Mouse (Mus musculus) forebrain, embryonic 12.5 days (tissue): Measurements from ENCODE around the gene Lrrc4. TPM values are rescaled to one million over a fixed set of nuclear protein-coding genes. Genes with fewer than 3 reads are reported as not detected.

ENCODE experiments used
- ATAC-seq: fragments of 200-750 bp; cut with Nextera tagmentation; 2 replicates; pipeline ENCODE4 v1.8.0; 2017; ENCODE audit warnings: moderate TSS enrichment; ENCODE audit not compliant: low FRiP score
- H3K27ac ChIP-seq: fragments of 300-500 bp; sonication (generic); 2 replicates; pipeline ENCODE4 v1.5.1; 2016; ENCODE audit warnings: mild to moderate bottlenecking
- H3K27me3 ChIP-seq: fragments of 300-500 bp; sonication (generic); 2 replicates; pipeline ENCODE4 v1.6.1; 2016; ENCODE audit warnings: mild to moderate bottlenecking
- H3K36me3 ChIP-seq: fragments of 300-500 bp; sonication (generic); replicated peaks from 2 replicates; pipeline ENCODE4 v1.6.1; 2016; ENCODE audit warnings: mild to moderate bottlenecking
- H3K4me1 ChIP-seq: fragments of 300-500 bp; sonication (generic); 2 replicates; pipeline ENCODE4 v1.6.1; 2016
- H3K4me2 ChIP-seq: fragments of 300-500 bp; sonication (generic); 2 replicates; pipeline ENCODE4 v1.6.1; 2016; ENCODE audit warnings: mild to moderate bottlenecking, moderate library complexity
- H3K4me3 ChIP-seq: fragments of 300-500 bp; sonication (generic); replicated peaks from 2 replicates; pipeline ENCODE4 v1.5.1; 2016; ENCODE audit warnings: mild to moderate bottlenecking
- H3K9ac ChIP-seq: fragments of 300-500 bp; sonication (generic); 2 replicates; pipeline ENCODE4 v1.6.1; 2016; ENCODE audit warnings: mild to moderate bottlenecking
- H3K9me3 ChIP-seq: fragments of 300-500 bp; sonication (generic); 2 replicates; pipeline ENCODE4 v1.6.1; 2016
- WGBS: fragments of 180-500 bp; shearing (Covaris S2); methylation state at CpG from one replicate; pipeline ENCODE4 v1.1.7; 2016; 5-methylcytosine and 5-hydroxymethylcytosine counted together
- polyA plus RNA-seq: library from polyadenylated mRNA; unstranded; fragments of >200 nt; fragmentation: Nextera tagmentation; extraction: Ambion mirVana; gene quantifications from 2 replicates; pipeline ENCODE4 v1.2.1, GENCODE M21; 2016

Gene Lrrc4
- polyA plus RNA-seq, 1 experiment from 2014 or later, result 3.1 TPM

DNA sequence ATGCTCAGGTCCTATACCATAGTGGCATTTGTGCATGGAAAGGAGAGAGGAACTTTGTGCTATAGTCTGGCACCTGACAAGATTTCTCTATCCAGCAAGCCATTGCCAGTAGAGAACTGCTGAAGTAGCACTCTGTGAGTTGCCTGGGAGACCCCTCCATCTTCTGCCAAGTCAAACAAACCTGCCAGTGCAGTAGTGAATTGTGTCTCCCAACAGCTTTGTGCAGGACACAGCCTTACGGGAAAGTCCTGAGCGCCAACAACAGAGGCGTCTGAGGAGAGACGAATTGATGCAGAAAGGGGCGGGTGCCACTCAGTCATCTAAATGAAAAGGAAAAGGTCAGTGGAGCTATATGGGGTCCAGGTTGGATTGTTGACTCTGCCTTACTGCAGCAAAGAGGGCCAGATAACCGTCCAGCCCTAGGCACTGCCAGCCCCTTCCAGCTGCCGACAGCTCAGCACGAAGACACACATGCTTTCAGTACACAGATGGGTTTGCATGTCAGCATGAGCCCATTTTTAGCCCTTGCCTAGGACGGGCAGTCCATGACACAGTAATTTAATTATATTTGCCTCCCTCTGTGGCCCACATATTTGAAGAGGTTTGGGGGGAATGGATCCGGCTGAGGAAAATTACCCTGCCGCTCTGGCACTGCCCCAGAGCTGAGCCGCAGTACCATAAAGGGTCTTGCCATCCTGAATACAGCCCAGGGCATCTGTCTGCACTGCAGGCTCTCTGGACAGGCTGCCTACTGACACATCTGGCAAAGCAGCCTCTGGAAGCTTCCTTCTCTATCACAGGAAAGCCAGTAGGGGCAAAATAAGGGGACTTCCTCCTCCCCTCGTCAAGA lies 11.8 kb downstream of the Lrrc4 start:
- H3K27ac ChIP-seq, result no peak overlapping the region

DNA sequence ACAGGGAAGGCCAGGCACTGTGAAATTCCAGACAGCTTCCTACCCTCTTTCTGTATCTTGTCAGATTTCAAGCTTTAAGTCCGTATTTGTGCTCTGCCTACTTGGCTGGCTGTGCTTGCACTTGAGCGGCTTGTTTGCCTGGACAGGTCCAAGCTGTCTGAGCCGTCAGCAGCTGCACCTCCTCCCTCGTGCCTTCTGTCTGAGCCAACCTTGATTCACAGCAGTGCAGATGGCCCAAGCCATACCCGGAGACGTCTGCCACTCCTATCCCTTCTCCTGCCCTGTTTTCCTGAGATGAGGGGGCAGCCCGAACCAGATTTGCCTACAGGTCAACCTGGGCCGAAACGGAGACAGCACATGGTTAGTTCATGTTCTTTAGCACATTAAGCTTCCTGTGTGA lies 14.5 kb downstream of the Lrrc4 start:
- H3K4me2 ChIP-seq, result no peak overlapping the region
- no peak overlapping the region for H3K4me3 ChIP-seq
- no peaks in the 10 kb centered on the region for H3K9me3 ChIP-seq
- peaks cover 18% of the 10 kb centered on the region; the same call in 1 of the 2 replicates for H3K36me3 ChIP-seq
- H3K9ac ChIP-seq, result no peak overlapping the region
- WGBS, result 78% methylated on average over 9 of the region's 9 CpGs
- no peaks in the 10 kb centered on the region for H3K27me3 ChIP-seq
- no peak for ATAC-seq
- no peak overlapping the region for H3K27ac ChIP-seq
- H3K4me1 ChIP-seq, result peaks cover 18% of the 10 kb centered on the region

More for the DNA sequence above, 11.8 kb downstream of the Lrrc4 start:
- 81% methylated on average over 13 of the region's 13 CpGs for WGBS
- H3K4me1 ChIP-seq, result 0 out of 2 replicates have a peak, but pooled peaks cover 4% of the 10 kb centered on the region
- H3K4me2 ChIP-seq, result no peak overlapping the region
- no peak overlapping the region for H3K4me3 ChIP-seq
- ATAC-seq, result no peak
- H3K36me3 ChIP-seq, result peaks cover 18% of the 10 kb centered on the region; the same call in 1 of the 2 replicates
- no peaks in the 10 kb centered on the region for H3K27me3 ChIP-seq
- H3K9ac ChIP-seq, result no peak overlapping the region
- no peaks in the 10 kb centered on the region for H3K9me3 ChIP-seq

DNA sequence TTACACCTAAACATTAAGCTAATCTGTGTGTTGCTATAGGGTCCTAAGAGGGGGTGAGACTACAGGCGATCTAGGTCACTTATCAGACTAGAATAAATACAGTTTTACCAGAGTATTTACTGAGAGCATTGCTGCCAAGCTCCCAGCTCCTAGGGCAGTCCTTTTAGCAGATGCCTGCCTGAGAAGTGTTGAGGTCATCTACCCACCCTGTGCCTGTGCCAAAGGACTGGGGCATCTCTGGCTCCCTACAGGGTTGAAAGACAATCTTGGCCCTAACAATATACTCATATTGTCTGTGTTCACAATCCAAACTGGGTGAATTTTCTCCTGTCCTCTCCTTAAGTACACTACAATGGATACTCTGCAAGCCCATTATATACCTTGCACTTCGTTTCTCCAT lies 16.7 kb downstream of the Lrrc4 start:
- Histone ChIP-seq H3K36me3 (peaks cover 13% of the 10 kb centered on the region; the same call in 1 of the 2 replicates), H3K4me1 (peaks cover 15% of the 10 kb centered on the region), H3K9me3 (no peaks in the 10 kb centered on the region), H3K9ac (no peak overlapping the region), H3K4me2 (no peak overlapping the region), H3K27me3 (no peaks in the 10 kb centered on the region), H3K4me3 (no peak overlapping the region), H3K27ac (no peak overlapping the region)
- ATAC-seq, result no peak
- 73% methylated on average over 2 of the region's 2 CpGs for WGBS

DNA sequence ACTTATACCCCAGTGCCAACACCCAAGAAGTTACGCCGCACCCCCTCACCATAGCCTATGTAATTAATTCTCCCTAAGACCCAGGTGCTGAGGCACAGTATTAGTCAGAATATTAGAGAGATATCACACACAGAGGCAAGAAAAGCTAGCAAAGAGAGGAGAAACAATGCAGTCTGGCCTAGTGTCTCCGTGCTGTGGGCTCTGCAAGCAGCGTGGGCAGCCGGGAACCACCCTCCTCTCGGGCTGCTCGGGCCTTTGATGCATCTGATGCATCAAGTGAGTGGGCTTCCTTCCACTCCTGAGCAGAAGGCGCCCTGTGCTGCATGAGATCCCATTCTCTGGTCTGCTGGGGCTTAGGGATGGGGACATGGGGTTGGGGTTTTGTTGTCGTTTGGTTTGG lies 18.5 kb downstream of the Lrrc4 start:
- H3K27ac ChIP-seq, result no peak overlapping the region
- 83% methylated on average over 9 of the region's 9 CpGs for WGBS
- no peaks in the 10 kb centered on the region for H3K27me3 ChIP-seq
- H3K4me2 ChIP-seq, result no peak overlapping the region
- no peak overlapping the region for H3K4me3 ChIP-seq
- no peak for ATAC-seq
- no peaks in the 10 kb centered on the region for H3K9me3 ChIP-seq
- no peak overlapping the region for H3K9ac ChIP-seq
- H3K4me1 ChIP-seq, result peaks cover 21% of the 10 kb centered on the region
- H3K36me3 ChIP-seq, result peaks cover 8% of the 10 kb centered on the region; the same call in 1 of the 2 replicates

DNA sequence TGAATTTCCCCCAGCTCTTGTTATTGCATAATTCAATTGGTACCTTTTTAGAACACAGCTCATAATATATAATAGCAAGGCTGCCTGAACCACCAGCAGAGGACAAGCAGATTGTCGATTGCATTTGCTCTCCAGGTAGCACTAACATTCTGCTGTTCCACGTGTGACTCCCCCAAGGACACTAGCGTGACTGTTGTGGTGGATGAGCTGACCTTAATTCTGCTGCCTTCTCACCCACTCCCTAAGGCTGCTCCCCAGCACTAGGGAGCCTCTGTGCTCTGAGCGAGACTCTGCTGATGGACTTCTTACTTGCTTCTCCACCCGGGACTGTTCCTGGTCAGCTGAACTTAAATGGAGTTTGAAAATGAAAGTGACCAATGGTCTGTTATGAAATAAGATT lies 26.8 kb downstream of the Lrrc4 start:
- H3K27ac ChIP-seq, result no peak overlapping the region
- peaks cover 7% of the 10 kb centered on the region; the same call in 1 of the 2 replicates for H3K4me1 ChIP-seq
- H3K9ac ChIP-seq, result no peak overlapping the region
- WGBS, result 92% methylated on average over 5 of the region's 5 CpGs
- H3K9me3 ChIP-seq, result no peaks in the 10 kb centered on the region
- H3K36me3 ChIP-seq, result no peaks in the 10 kb centered on the region
- no peak overlapping the region for H3K4me3 ChIP-seq
- H3K4me2 ChIP-seq, result no peak overlapping the region
- H3K27me3 ChIP-seq, result no peaks in the 10 kb centered on the region
- no peak for ATAC-seq

DNA sequence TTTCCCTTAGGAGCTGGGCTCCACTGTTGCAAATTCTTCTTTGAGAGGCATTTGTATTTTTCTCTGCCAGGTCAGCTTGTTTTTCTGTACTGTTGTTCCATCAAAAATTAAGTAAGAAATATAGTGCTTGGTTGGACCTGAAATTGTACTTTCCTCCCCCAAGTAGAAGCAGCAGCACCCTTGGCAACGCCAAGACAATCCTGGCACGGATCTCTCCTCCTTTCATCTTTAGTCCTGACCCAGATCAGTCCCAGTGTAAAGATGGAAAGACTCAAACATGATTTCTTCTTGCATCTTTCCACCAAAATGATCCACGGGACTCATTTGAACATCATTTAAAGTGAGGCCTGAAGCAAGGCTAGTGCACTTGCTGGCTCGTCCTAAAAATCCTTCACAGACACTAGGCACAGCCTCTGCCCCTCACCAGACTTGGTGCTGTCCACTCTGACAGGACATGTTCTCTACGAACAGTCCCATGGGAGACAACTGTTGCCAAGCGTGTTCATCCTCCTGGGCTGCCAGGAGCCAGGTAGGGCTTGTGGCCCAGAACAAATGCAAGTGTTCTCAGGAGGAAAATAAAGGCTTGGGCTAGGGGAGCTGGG lies 27.8 kb downstream of the Lrrc4 start:
- Histone ChIP-seq H3K27me3 (no peaks in the 10 kb centered on the region), H3K27ac (no peak overlapping the region), H3K9me3 (no peaks in the 10 kb centered on the region), H3K36me3 (no peaks in the 10 kb centered on the region), H3K4me1 (peaks cover 2% of the 10 kb centered on the region; the same call in 1 of the 2 replicates), H3K9ac (no peak overlapping the region), H3K4me3 (no peak overlapping the region), H3K4me2 (no peak overlapping the region)
- 91% methylated on average over 6 of the region's 6 CpGs for WGBS
- ATAC-seq, result no peak

DNA sequence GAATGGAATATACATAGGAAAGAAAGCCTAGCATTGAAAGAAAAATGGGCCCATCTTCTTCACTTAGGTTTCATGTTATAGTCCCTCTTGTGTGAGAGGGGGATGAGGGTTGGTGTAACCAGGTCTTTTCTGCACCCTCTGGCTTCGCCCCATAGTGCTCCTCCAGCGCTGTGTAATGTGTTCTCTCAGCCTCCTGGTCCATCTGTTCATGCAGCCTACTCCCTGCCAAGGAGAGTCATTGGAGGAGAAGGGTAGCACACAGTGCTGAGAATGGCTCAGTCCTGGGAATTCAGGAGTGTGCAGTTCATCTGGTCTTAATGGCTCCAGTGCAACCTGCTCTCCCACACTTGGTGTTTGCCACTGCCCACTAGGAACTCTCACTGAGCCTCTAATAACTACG lies 30.6 kb downstream of the Lrrc4 start:
- peaks cover 6% of the 10 kb centered on the region for H3K4me1 ChIP-seq
- H3K4me2 ChIP-seq, result no peak overlapping the region
- H3K9me3 ChIP-seq, result no peaks in the 10 kb centered on the region
- H3K36me3 ChIP-seq, result peaks cover 11% of the 10 kb centered on the region
- no peak overlapping the region for H3K4me3 ChIP-seq
- H3K27ac ChIP-seq, result no peak overlapping the region
- WGBS, result 88% methylated on average over 3 of the region's 3 CpGs
- H3K9ac ChIP-seq, result no peak overlapping the region
- H3K27me3 ChIP-seq, result no peaks in the 10 kb centered on the region
- ATAC-seq, result no peak

DNA sequence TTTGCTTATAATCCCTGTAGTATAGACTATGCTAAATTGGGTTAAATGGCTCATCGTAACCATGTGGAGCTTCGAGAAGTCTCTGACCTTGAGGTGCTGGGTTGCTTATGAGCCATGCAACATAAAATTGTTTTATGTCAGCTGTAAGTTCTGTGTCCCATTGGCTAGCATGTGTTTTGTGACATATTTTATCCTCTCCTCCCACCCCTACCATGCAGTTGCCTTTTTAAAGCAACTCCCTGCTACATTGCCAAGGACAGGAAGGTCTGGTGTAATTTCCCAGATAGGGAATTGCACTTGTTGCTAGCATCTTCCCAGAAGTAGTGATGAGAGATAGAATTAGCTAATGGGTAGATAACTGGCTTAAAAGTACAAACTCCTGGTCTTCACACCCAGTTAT lies 31.7 kb downstream of the Lrrc4 start:
- H3K4me2 ChIP-seq, result no peak overlapping the region
- H3K9me3 ChIP-seq, result no peaks in the 10 kb centered on the region
- H3K9ac ChIP-seq, result no peak overlapping the region
- no peak for ATAC-seq
- no peak overlapping the region for H3K27ac ChIP-seq
- H3K36me3 ChIP-seq, result peaks cover 11% of the 10 kb centered on the region
- 98% methylated on average over 2 of the region's 2 CpGs for WGBS
- no peak overlapping the region for H3K4me3 ChIP-seq
- H3K27me3 ChIP-seq, result no peaks in the 10 kb centered on the region
- H3K4me1 ChIP-seq, result peaks cover 17% of the 10 kb centered on the region

DNA sequence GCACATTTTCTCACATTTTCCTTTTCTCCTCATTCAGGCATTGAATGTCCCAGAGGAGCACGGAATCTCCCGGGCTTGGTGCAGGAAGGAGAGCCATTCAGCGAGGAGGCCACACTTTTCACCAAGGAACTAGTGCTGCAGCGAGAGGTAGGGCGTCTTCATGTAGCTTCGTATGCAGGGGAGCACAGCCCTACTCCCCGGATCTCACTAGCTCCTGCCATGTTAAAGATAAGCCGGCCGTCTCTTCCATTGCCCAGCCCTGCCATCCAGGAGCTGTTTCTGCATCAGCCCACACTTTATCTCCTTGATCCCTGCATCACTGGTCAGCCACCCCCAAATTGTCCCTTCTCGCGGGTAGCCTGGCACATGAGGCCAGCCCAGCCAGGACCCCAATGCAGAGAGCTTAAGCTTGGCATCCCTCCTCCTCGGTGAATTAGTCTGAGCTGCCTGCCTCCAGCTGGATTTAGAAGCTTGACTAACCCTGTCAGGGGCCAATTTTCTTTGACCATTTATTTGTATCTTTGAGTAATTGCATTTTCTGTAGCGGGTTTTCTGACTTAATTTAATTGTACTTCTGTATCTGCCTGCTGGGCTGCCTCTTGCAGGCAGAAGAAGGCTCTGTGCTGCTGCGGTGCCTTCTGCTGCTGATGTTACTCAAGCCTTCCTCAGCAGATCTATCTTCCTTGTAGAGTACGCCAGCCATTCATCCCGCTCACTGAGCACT lies 35.6 kb downstream of the Lrrc4 start:
- 81% methylated on average over 16 of the region's 16 CpGs for WGBS
- no peak overlapping the region for H3K4me3 ChIP-seq
- no peak for ATAC-seq
- peaks cover 21% of the 10 kb centered on the region for H3K4me1 ChIP-seq
- H3K36me3 ChIP-seq, result peaks cover 11% of the 10 kb centered on the region
- no peak overlapping the region for H3K9ac ChIP-seq
- H3K27ac ChIP-seq, result no peak overlapping the region
- no peak overlapping the region for H3K4me2 ChIP-seq
- H3K9me3 ChIP-seq, result no peaks in the 10 kb centered on the region
- H3K27me3 ChIP-seq, result no peaks in the 10 kb centered on the region

DNA sequence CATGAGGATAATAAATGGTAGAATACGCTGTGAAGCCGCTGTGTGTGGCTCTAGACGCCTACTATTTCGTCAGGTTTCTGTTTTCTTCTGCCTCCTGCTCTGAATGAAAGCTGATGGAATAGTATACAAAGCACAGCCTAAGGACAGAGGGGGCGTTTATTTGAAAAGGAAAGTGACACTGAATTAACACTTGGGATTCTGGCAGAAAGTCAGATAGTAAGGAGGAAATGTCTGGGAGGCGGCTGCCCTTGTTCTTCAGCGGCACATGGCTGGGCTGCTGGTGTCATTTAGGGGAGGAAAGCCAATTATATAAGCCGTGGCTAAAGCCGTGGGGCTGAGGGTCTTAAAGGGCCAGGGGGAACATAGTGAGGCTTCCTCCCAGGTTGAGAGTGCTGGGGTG lies 36.2 kb downstream of the Lrrc4 start:
- Histone ChIP-seq H3K27me3 (no peaks in the 10 kb centered on the region), H3K36me3 (peaks cover 11% of the 10 kb centered on the region), H3K4me1 (peaks cover 25% of the 10 kb centered on the region), H3K4me2 (no peak overlapping the region), H3K9me3 (no peaks in the 10 kb centered on the region), H3K4me3 (no peak overlapping the region), H3K27ac (no peak overlapping the region), H3K9ac (no peak overlapping the region)
- 33% methylated on average over 9 of the region's 9 CpGs for WGBS
- ATAC-seq, result no peak

DNA sequence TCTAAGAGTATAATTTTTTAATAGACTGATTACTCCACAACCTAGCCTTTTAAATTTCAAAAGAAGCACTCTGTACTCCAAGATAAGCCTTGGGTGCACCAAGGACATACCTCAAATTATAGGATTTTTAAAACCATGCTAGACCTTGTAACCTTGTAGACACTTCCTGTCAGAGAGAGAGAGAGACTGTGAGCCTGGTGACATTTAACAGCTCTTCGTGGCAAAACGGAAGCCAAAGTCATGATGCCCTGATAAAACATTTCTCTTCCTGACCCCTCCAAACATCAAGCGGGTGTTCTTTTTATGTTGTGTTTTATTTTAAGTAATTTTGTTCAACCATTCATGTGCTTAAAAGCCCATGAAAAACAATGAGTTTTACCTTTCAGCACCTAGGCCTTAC lies 39.7 kb downstream of the Lrrc4 start:
- ATAC-seq, result no peak
- peaks cover 37% of the 10 kb centered on the region for H3K4me1 ChIP-seq
- no peak overlapping the region for H3K4me2 ChIP-seq
- H3K36me3 ChIP-seq, result peaks cover 9% of the 10 kb centered on the region; the same call in 1 of the 2 replicates
- no peaks in the 10 kb centered on the region; the same call in 1 of the 2 replicates for H3K27me3 ChIP-seq
- H3K9me3 ChIP-seq, result no peaks in the 10 kb centered on the region
- H3K9ac ChIP-seq, result no peak overlapping the region
- H3K27ac ChIP-seq, result no peak overlapping the region
- 94% methylated on average over 3 of the region's 3 CpGs for WGBS
- no peak overlapping the region for H3K4me3 ChIP-seq

DNA sequence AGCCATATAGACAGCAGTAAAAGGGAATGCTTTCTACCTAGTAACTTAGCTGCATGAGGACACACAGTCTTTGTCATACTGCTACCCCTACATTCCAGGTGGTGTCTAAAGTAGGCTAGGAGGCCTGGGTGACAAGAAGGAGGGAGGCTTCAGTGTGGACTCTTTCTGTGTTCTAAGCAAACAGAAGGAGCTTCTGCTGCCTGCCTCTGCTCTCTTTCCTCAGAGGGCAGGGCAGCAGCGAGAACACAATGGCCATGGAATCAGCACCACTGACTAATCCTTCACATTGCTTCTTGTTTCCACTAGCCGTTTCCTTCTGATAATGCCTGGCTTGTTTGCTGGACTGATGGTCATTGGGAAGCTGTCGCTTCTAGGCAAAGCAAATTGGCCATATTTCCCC lies 40.4 kb downstream of the Lrrc4 start:
- WGBS, result 29% methylated on average over 3 of the region's 3 CpGs
- ATAC-seq, result no peak
- H3K4me1 ChIP-seq, result peaks cover 34% of the 10 kb centered on the region
- H3K36me3 ChIP-seq, result peaks cover 3% of the 10 kb centered on the region; the same call in 1 of the 2 replicates
- no peaks in the 10 kb centered on the region for H3K9me3 ChIP-seq
- H3K9ac ChIP-seq, result no peak overlapping the region
- no peak overlapping the region for H3K4me2 ChIP-seq
- no peak overlapping the region for H3K27ac ChIP-seq
- H3K4me3 ChIP-seq, result no peak overlapping the region
- H3K27me3 ChIP-seq, result no peaks in the 10 kb centered on the region; the same call in 1 of the 2 replicates
